Mouse (Mus musculus) CD4-positive naive resting alpha-beta T cell, adult 76 days (primary cell): Measurements from ENCODE around the gene Mylk2. TPM values are rescaled to one million over a fixed set of nuclear protein-coding genes. Genes with fewer than 3 reads are reported as not detected.

ENCODE experiments used
- total RNA-seq: library from RNA; stranded (reverse); gene quantifications from one replicate; pipeline ENCODE4 v1.2.4, GENCODE M21; 2023

The Mylk2 gene
- total RNA-seq: not detected

DNA sequence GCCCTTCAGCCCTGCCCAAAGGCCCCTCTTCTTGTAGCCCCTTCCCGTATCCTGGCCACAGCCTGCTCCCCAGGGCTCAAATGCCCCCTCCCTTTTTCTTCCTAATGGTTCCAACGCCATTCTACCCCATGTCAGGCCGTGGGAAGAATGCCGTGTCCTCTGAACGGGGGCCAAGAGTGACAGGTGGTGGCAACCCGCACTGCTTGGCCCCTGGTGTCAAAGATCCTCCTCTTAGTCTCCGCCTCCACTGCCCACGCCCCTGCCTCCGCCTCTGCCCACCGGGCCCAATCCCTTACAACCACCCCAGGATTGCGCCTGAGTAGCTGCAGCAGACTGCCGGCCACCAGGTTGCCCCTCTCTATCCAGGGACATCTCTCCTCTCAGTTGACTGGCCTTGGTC is at the start of gene Mylk2:
Mylk2 (plus strand) TSS at position 322 of the 400 bp plus-strand sequence.

GRCm38 (mm10) chr2:152933048-152933447 is 21.9 kb downstream of the Mylk2 start, which contains the start of gene Foxs1:
TSS of gene Foxs1 (minus strand) at chr2:152933208.

DNA sequence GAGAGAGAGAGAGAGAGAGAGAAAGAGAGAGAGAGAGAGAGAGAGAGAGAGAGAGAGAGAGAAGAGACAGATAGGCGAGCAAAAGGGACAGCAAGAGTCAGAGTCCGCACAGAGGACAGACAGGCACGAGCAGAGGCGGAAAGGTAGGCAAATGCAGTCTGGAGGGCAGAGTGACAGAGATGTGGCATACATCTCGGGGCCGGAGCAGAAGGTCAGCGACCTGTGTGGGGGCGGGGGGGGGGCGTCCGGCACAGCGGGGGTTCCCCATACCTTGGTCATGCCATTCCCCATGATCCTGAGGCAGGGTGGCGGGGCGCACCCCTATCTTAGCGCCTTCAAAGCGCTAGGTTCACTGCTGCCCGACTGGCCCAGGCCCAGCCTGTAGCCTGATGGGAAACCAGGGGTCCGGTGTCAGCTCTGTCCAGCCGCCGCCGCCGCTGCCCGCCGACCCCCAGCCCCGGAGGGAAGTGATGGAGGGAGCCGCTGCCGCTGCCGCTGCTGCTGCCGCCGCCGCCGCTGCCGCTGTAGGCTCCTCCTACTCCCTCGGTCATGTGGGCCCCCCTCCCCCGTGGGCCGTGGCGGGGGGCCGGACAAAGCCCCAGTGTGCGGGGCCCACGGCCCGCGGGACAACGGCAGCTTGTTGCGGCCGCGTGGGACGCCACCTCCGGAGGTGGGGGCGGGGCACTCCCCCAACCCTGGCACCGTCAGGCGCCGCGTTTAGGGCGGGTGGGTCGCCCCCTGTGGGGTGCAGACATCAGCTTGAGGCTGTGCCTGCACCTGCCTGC is 40.1 kb downstream of the Mylk2 start, which contains the start of gene Dusp15:
Dusp15 (minus strand) TSS at position 634 of the 785 bp plus-strand sequence.

GRCm38 (mm10) chr2:152962091-152962793 is 51.1 kb downstream of the Mylk2 start, which contains the start of gene Ttll9:
TSS of gene Ttll9 (plus strand) at chr2:152962485.

Other genes starting within 250 kb of the Mylk2 start
- 137 TPM for gene H13, start 241.9 kb upstream of the Mylk2 start, total RNA-seq
- gene Mcts2, start 224.3 kb upstream of the Mylk2 start, total RNA-seq: 24.8 TPM
- gene Id1, start 175.1 kb upstream of the Mylk2 start, total RNA-seq: 2.6 TPM
- not detected for gene Cox4i2, start 157.2 kb upstream of the Mylk2 start, total RNA-seq
- gene Bcl2l1, start 79.6 kb upstream of the Mylk2 start, total RNA-seq: 19.9 TPM
- gene Tpx2, start 63.4 kb upstream of the Mylk2 start, total RNA-seq: 0.73 TPM
- not detected for gene Foxs1, start 21.9 kb downstream of the Mylk2 start, total RNA-seq
- not detected for gene Dusp15, start 40.3 kb downstream of the Mylk2 start, total RNA-seq
- gene Ttll9, start 51.1 kb downstream of the Mylk2 start, total RNA-seq: not detected
- gene Pdrg1, start 104.1 kb downstream of the Mylk2 start, total RNA-seq: 69.3 TPM
- gene Xkr7, start 120.5 kb downstream of the Mylk2 start, total RNA-seq: not detected
- gene Ccm2l, start 154.6 kb downstream of the Mylk2 start, total RNA-seq: not detected
- gene Hck, start 197.1 kb downstream of the Mylk2 start, total RNA-seq: 12.1 TPM
- gene Tm9sf4, start 250.0 kb downstream of the Mylk2 start, total RNA-seq: 91.4 TPM